Mouse (Mus musculus): ENCODE results near the gene Psma2.

- no peak for TF ChIP-seq POLR2A (IDR thresholded peaks at IDR 0.05; ENCODE audit: control insufficient read depth, extremely low read depth, insufficient read depth, low read length, poor library complexity)
- no peak for TF ChIP-seq CTCF (IDR thresholded peaks at IDR 0.05; ENCODE audit: borderline replicate concordance, control insufficient read depth, extremely low read depth, insufficient read depth, low read length, poor library complexity)
Observed at GRCm38 (mm10) chr13:14667107-14667506, 54.1 kb downstream of the Psma2 start.

Data from thymus, adult 2 months (tissue).